Mouse (Mus musculus) liver, embryonic 12.5 days (tissue): ENCODE data around the gene Dnajc2. TPM values are rescaled to one million over a fixed set of nuclear protein-coding genes. Genes with fewer than 3 reads are reported as not detected.

Source experiments
- ATAC-seq: fragments of 200-750 bp; cut with Nextera tagmentation; 2 replicates; pipeline ENCODE4 v1.8.0; 2017; ENCODE audit warnings: moderate number of reproducible peaks, mild to moderate bottlenecking, moderate library complexity
- H3K27ac ChIP-seq: fragments of 300-500 bp; sonication (generic); 2 replicates; pipeline ENCODE4 v1.5.1; 2016; ENCODE audit warnings: mild to moderate bottlenecking
- H3K27me3 ChIP-seq: fragments of 300-500 bp; sonication (generic); replicated peaks from 2 replicates; pipeline ENCODE4 v1.6.1; 2016; ENCODE audit warnings: mild to moderate bottlenecking, moderate library complexity
- H3K36me3 ChIP-seq: fragments of 300-500 bp; sonication (generic); 2 replicates; pipeline ENCODE4 v1.6.1; 2016; ENCODE audit warnings: mild to moderate bottlenecking, moderate library complexity
- H3K4me1 ChIP-seq: fragments of 300-500 bp; sonication (generic); 2 replicates; pipeline ENCODE4 v1.6.1; 2016
- H3K4me2 ChIP-seq: fragments of 300-500 bp; sonication (generic); 2 replicates; pipeline ENCODE4 v1.6.1; 2016; ENCODE audit warnings: mild to moderate bottlenecking, moderate library complexity
- H3K4me3 ChIP-seq: fragments of 300-500 bp; sonication (generic); 2 replicates; pipeline ENCODE4 v1.5.1; 2016; ENCODE audit warnings: mild to moderate bottlenecking, moderate library complexity
- H3K9ac ChIP-seq: fragments of 300-500 bp; sonication (generic); 2 replicates; pipeline ENCODE4 v1.6.1; 2016; ENCODE audit warnings: mild to moderate bottlenecking, moderate library complexity
- H3K9me3 ChIP-seq: fragments of 300-500 bp; sonication (generic); replicated peaks from 2 replicates; pipeline ENCODE4 v1.6.1; 2016; ENCODE audit warnings: mild to moderate bottlenecking, moderate library complexity
- WGBS: fragments of 180-500 bp; shearing (Covaris S2); methylation state at CpG from one replicate; pipeline ENCODE4 v1.1.7; 2016; ENCODE audit not compliant: insufficient replicate concordance; 5-methylcytosine and 5-hydroxymethylcytosine counted together
- polyA plus RNA-seq: library from polyadenylated mRNA; unstranded; fragments of >200 nt; fragmentation: Nextera tagmentation; extraction: Ambion mirVana; gene quantifications from 2 replicates; pipeline ENCODE4 v1.2.1, GENCODE M21; 2016

The Dnajc2 gene
- polyA plus RNA-seq: 66.6 and 67.6 TPM in 2 replicates

- peaks cover 50% of the 10 kb centered on the region for H3K36me3 ChIP-seq
- peak within 1 kb of the TSS; percentile 97 for H3K4me2 ChIP-seq
- WGBS: under 1% methylated on average over 37 of the region's 37 CpGs
- H3K9me3 ChIP-seq: no peaks in the 10 kb centered on the region
- peak; percentile 91 for ATAC-seq
- H3K27ac ChIP-seq: peak within 1 kb of the TSS; percentile 94
- H3K4me1 ChIP-seq: peaks cover 40% of the 10 kb centered on the region
- H3K9ac ChIP-seq: peak within 1 kb of the TSS; percentile 94
- no peaks in the 10 kb centered on the region for H3K27me3 ChIP-seq
- peak within 1 kb of the TSS; percentile 99 for H3K4me3 ChIP-seq
Measured at GRCm38 (mm10) chr5:21785053-21785452, at the start of gene Dnajc2, which contains the start of gene Psmc2. Gene Dnajc2 (minus strand): TSS chr5:21785251. Gene Psmc2 (plus strand): TSS chr5:21785283.

DNA sequence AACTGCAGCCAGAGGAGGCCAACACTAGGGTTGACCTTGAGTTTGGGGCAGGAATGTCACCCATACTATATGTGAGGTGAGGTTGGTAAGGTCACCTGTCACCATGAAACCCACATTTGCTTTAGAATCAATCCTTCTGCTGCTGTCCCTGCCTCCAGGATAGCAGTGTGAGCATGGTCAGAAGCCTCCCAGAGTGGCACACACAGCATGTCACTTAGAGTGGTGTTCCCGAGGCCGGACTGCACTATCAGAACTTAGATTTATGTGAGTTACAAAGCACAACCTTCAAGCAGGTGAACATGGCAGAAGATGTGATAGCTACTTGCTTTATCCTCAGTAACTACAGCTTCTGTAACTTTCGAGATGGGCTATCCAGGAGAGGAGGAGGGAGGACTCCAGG is 46.7 kb upstream of the Dnajc2 start:
- ATAC-seq: no peak

GRCm38 (mm10) chr5:21828855-21829254 is 43.8 kb upstream of the Dnajc2 start:
- ATAC-seq: no peak
- Histone ChIP-seq H3K4me3 (no peak overlapping the region), H3K4me1 (no peaks in the 10 kb centered on the region), H3K36me3 (no peaks in the 10 kb centered on the region), H3K9ac (no peak overlapping the region), H3K27ac (no peak overlapping the region), H3K9me3 (no peaks in the 10 kb centered on the region), H3K27me3 (no peaks in the 10 kb centered on the region), H3K4me2 (no peak overlapping the region)
- 36% methylated on average over 4 of the region's 4 CpGs for WGBS

More for the DNA sequence above, 46.7 kb upstream of the Dnajc2 start:
- Histone ChIP-seq H3K27ac (no peak overlapping the region), H3K27me3 (no peaks in the 10 kb centered on the region), H3K4me1 (no peaks in the 10 kb centered on the region), H3K36me3 (no peaks in the 10 kb centered on the region), H3K9me3 (no peaks in the 10 kb centered on the region), H3K4me3 (no peak overlapping the region), H3K4me2 (no peak overlapping the region), H3K9ac (no peak overlapping the region)
- WGBS: 63% methylated on average over 3 of the region's 3 CpGs

DNA sequence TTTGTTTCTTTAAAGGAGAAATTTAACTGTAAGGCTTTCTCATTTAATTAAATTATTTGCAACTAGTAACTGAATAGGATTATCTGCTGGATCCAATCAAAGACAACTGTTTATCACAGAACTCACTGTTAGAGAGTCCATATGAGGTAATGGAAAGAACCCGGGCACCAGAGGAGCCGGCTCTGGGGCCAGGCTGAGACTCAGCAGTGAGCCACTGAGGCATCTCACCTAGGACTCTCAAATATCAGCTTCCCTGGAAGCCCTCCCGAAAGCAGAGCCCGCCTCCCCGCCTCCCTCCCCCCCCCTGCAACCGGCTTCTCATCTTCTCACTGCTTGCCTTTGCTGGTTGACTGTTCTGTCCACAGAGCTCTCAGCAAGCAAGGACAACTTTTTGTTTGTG is 42.6 kb upstream of the Dnajc2 start:
- Histone ChIP-seq H3K4me1 (no peaks in the 10 kb centered on the region), H3K9ac (no peak overlapping the region)
- ATAC-seq: no peak

DNA sequence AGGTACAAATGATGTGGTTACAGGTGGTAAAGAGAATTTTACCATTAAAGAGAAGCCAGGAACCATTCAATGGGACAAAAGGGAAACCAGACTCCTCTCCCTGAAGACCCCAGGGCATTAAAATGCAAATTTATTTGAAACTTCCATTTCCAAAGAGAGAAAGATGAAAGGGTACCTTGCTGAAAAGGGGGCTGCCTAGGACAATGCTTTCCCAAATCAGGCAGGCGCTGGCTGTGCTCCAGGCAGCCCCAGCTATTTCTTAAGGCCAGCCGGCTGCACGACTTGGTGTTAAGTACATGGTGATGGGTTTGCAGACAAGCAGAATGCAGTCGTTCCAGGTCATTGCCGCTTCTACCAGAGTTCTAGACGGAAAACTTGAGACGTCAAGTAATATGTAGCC is 41.3 kb upstream of the Dnajc2 start:
- Histone ChIP-seq H3K4me2 (no peak overlapping the region), H3K27ac (no peak overlapping the region), H3K9me3 (no peaks in the 10 kb centered on the region), H3K4me1 (no peaks in the 10 kb centered on the region), H3K4me3 (no peak overlapping the region), H3K36me3 (no peaks in the 10 kb centered on the region), H3K9ac (no peak overlapping the region), H3K27me3 (no peaks in the 10 kb centered on the region)
- ATAC-seq: no peak
- 57% methylated on average over 7 of the region's 7 CpGs for WGBS

More for the DNA sequence above, 42.6 kb upstream of the Dnajc2 start:
- Histone ChIP-seq H3K4me3 (no peak overlapping the region), H3K27me3 (no peaks in the 10 kb centered on the region), H3K36me3 (no peaks in the 10 kb centered on the region), H3K27ac (no peak overlapping the region), H3K9me3 (no peaks in the 10 kb centered on the region), H3K4me2 (no peak overlapping the region)
- 26% methylated on average over 6 of the region's 6 CpGs for WGBS

- no peaks in the 10 kb centered on the region for H3K9me3 ChIP-seq
- no peak overlapping the region for H3K9ac ChIP-seq
- H3K36me3 ChIP-seq: no peaks in the 10 kb centered on the region
- H3K27ac ChIP-seq: no peak overlapping the region
- no peak overlapping the region for H3K4me3 ChIP-seq
- no peaks in the 10 kb centered on the region for H3K27me3 ChIP-seq
- no peak for ATAC-seq
- 27% methylated on average over 1 of the region's 1 CpGs for WGBS
- H3K4me1 ChIP-seq: no peaks in the 10 kb centered on the region
- H3K4me2 ChIP-seq: no peak overlapping the region
Measured at GRCm38 (mm10) chr5:21813994-21814393, 28.9 kb upstream of the Dnajc2 start.

GRCm38 (mm10) chr5:21810924-21811323 is 25.9 kb upstream of the Dnajc2 start:
- H3K4me1 ChIP-seq: no peaks in the 10 kb centered on the region
- WGBS: 73% methylated on average over 10 of the region's 10 CpGs
- no peak overlapping the region for H3K4me2 ChIP-seq
- no peak for ATAC-seq
- no peaks in the 10 kb centered on the region for H3K36me3 ChIP-seq
- no peak overlapping the region for H3K4me3 ChIP-seq
- H3K9ac ChIP-seq: no peak overlapping the region
- H3K27ac ChIP-seq: no peak overlapping the region
- no peaks in the 10 kb centered on the region for H3K27me3 ChIP-seq
- H3K9me3 ChIP-seq: no peaks in the 10 kb centered on the region

DNA sequence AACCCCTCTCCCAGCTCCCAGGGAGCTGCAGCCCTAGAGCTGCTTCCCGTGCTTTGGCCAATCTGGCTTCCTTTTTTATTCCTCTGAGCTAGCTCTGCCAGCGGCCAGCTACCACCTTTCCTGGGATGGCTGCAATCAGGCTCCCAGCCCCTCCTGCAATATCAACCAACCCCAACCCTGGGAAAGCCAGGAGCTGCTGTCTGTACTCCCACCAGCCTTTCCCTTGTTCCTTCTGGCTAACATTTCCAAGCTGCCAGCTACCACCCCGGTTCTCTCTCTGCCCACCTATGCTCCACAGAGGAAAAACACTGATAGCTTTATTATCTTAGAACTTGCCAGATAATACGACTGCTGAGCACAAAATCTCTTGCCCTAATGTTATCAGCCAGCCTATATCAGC is 19.8 kb upstream of the Dnajc2 start:
- H3K4me2 ChIP-seq: no peak overlapping the region
- no peak overlapping the region for H3K9ac ChIP-seq
- 57% methylated on average over 4 of the region's 4 CpGs for WGBS
- H3K27ac ChIP-seq: no peak overlapping the region
- H3K9me3 ChIP-seq: no peaks in the 10 kb centered on the region
- peaks cover 48% of the 10 kb centered on the region for H3K36me3 ChIP-seq
- no peak for ATAC-seq
- no peak overlapping the region for H3K4me3 ChIP-seq
- no peaks in the 10 kb centered on the region for H3K27me3 ChIP-seq
- no peaks in the 10 kb centered on the region for H3K4me1 ChIP-seq

GRCm38 (mm10) chr5:21803691-21804188 is 18.7 kb upstream of the Dnajc2 start:
- no peaks in the 10 kb centered on the region for H3K4me1 ChIP-seq
- no peak overlapping the region for H3K4me3 ChIP-seq
- H3K9me3 ChIP-seq: no peaks in the 10 kb centered on the region
- no peak overlapping the region for H3K4me2 ChIP-seq
- WGBS: 91% methylated on average over 12 of the region's 12 CpGs
- peaks cover 58% of the 10 kb centered on the region for H3K36me3 ChIP-seq
- H3K27ac ChIP-seq: no peak overlapping the region
- no peak for ATAC-seq
- H3K9ac ChIP-seq: no peak overlapping the region
- no peaks in the 10 kb centered on the region for H3K27me3 ChIP-seq

GRCm38 (mm10) chr5:21802907-21803306 is 17.9 kb upstream of the Dnajc2 start:
- Histone ChIP-seq H3K4me2 (no peak overlapping the region), H3K4me3 (no peak overlapping the region), H3K9me3 (no peaks in the 10 kb centered on the region), H3K27me3 (no peaks in the 10 kb centered on the region), H3K4me1 (no peaks in the 10 kb centered on the region), H3K27ac (no peak overlapping the region), H3K9ac (no peak overlapping the region), H3K36me3 (peaks cover 66% of the 10 kb centered on the region)
- WGBS: 97% methylated on average over 9 of the region's 9 CpGs
- no peak for ATAC-seq

GRCm38 (mm10) chr5:21792166-21792565 is 7.1 kb upstream of the Dnajc2 start:
- H3K27me3 ChIP-seq: no peaks in the 10 kb centered on the region
- H3K9me3 ChIP-seq: no peaks in the 10 kb centered on the region
- H3K4me2 ChIP-seq: no peak overlapping the region
- ATAC-seq: no peak
- no peak overlapping the region for H3K9ac ChIP-seq
- no peak overlapping the region for H3K4me3 ChIP-seq
- H3K36me3 ChIP-seq: peaks cover 61% of the 10 kb centered on the region
- no peak overlapping the region for H3K27ac ChIP-seq
- H3K4me1 ChIP-seq: peaks cover 32% of the 10 kb centered on the region

- no peaks in the 10 kb centered on the region for H3K27me3 ChIP-seq
- no peak overlapping the region for H3K27ac ChIP-seq
- H3K36me3 ChIP-seq: peaks cover 39% of the 10 kb centered on the region
- ATAC-seq: no peak
- H3K9ac ChIP-seq: no peak overlapping the region
- no peak overlapping the region for H3K4me3 ChIP-seq
- WGBS: 65% methylated on average over 5 of the region's 5 CpGs
- peak overlapping the region; percentile 97 for H3K4me2 ChIP-seq
- H3K9me3 ChIP-seq: no peaks in the 10 kb centered on the region
- peaks cover 41% of the 10 kb centered on the region for H3K4me1 ChIP-seq
Measured at GRCm38 (mm10) chr5:21789061-21789460, 4.0 kb upstream of the Dnajc2 start.
